Mouse (Mus musculus): ENCODE results near the gene Gm20388.

DNA sequence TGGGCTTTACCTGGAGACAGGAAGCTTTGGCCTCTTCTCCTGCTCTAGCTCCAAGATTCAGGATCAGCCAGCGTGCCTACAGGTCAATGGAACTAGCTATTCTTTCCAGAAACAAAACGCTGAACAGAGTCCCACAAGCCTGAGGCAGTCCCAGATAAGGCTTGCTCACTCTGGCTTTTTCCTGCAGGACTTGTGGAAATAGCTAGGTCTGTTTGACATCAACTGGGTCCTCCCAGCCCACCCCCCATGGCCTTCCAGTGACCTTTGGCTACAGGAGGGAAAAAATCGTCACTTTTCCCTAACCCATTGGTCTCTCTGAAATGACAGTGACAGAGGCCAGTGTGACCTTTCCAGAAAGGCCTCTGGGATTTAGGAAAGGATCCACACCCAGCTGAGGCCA lies 1404.9 kb downstream of the Gm20388 start:
- TF ChIP-seq CTCF (IDR thresholded peaks at IDR 0.05; ENCODE audit: low read depth, low read length), result no peak
- no peak for TF ChIP-seq POLR2A (IDR thresholded peaks at IDR 0.05; ENCODE audit: insufficient read depth, low read length)
- no peak for TF ChIP-seq EP300 (IDR thresholded peaks at IDR 0.05; ENCODE audit: insufficient read depth, low read depth, low read length)

Data from ES-Bruce4 (cell line).